Comparison of ENCODE assay signal across 21 mouse cellular contexts in the genomic region with DNA sequence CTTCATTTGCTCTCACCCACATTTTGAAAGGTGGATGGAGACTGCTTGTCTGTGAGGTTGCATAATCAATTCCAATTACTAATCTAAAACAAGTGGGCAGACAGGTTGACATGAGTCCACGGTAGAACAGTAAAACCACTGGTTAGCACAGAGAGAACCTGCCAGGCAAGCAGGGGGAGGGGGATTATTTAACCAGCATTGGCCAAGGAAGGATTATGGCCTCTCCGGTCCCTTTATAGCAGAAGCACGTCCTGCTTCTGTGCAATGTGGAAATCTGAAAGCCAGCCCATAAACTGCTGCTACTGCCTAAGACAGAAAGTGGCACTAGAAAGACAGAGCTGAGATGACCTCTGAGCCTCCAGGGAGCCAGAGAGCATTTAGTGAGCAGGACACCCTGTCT.
DNase-seq lines count a peak whose midpoint lies in the region; ATAC-seq lines count a peak whose summit lies in the region.
"Had no signal": no experiment of that assay in that cellular context is flagged by ENCODE, and none has a peak within 500 bp of the region (broad histone marks: within the 10 kb centered on the region; RNA-seq: fewer than 3 reads in every experiment).

No protein-coding gene starts in this region.

- 77% methylated on average over 3 of the region's 3 CpGs for WGBS in kidney, embryonic 16.5 days
- WGBS in midbrain, embryonic 13.5 days: 80% methylated on average over 3 of the region's 3 CpGs

- H3K27ac ChIP-seq in kidney, embryonic 16.5 days (ENCODE audit: low read length): 0 out of 2 replicates have a peak overlapping the region, but pooled peaks have one; percentile 6
- no peak overlapping the region for H3K27ac ChIP-seq in midbrain, embryonic 13.5 days
- H3K27ac ChIP-seq: embryonic facial prominence, embryonic 13.5 days; embryonic facial prominence, embryonic 15.5 days; forebrain, embryonic 13.5 days; forebrain, embryonic 15.5 days had no signal

- H3K9me3 ChIP-seq in kidney, embryonic 16.5 days (ENCODE audit: low read length): no peaks in the 10 kb centered on the region
- H3K9me3 ChIP-seq in midbrain, embryonic 13.5 days: no peaks in the 10 kb centered on the region
- H3K9me3 ChIP-seq: embryonic facial prominence, embryonic 13.5 days; embryonic facial prominence, embryonic 15.5 days; forebrain, embryonic 13.5 days; forebrain, embryonic 15.5 days had no signal

- no peaks in the 10 kb centered on the region for H3K27me3 ChIP-seq in kidney, embryonic 16.5 days (ENCODE audit: insufficient read depth, low read length)
- 0 out of 2 replicates have a peak, but pooled peaks cover 6% of the 10 kb centered on the region for H3K27me3 ChIP-seq in midbrain, embryonic 13.5 days
- H3K27me3 ChIP-seq: embryonic facial prominence, embryonic 13.5 days; embryonic facial prominence, embryonic 15.5 days; forebrain, embryonic 13.5 days; forebrain, embryonic 15.5 days had no signal

- no peak overlapping the region for H3K9ac ChIP-seq in kidney, embryonic 16.5 days (replicated peaks; ENCODE audit: low read length)
- H3K9ac ChIP-seq in midbrain, embryonic 13.5 days (replicated peaks): no peak overlapping the region
- H3K9ac ChIP-seq: embryonic facial prominence, embryonic 13.5 days; embryonic facial prominence, embryonic 15.5 days; forebrain, embryonic 13.5 days; forebrain, embryonic 15.5 days; forebrain, postnatal 0 days had no signal

- DNase-seq in kidney, postnatal 10 days: no peak
- DNase-seq in fat pad, adult 2 months (ENCODE audit: extremely low read depth, low read depth, low spot score): peak; percentile 92
- peak; percentile 82 for DNase-seq in gonadal fat pad, adult 2 months (ENCODE audit: low read depth)
- DNase-seq: adrenal gland, adult 2 months; adrenal gland, postnatal 10 days; adrenal gland, postnatal 25 days; cerebellum, adult 11 months; cerebellum, adult 18-20 months; cerebellum, adult 8-10 months; cerebellum, adult 9-11 months; cerebellum, postnatal 14 days; cerebellum, postnatal 36 days; embryo, embryonic 11 days; forebrain, postnatal 0 days had no signal

- no peak overlapping the region for H3K4me2 ChIP-seq in kidney, embryonic 16.5 days (replicated peaks; ENCODE audit: low read depth, low read length)
- no peak overlapping the region for H3K4me2 ChIP-seq in midbrain, embryonic 13.5 days (replicated peaks)
- H3K4me2 ChIP-seq: embryonic facial prominence, embryonic 13.5 days; embryonic facial prominence, embryonic 15.5 days; forebrain, embryonic 13.5 days; forebrain, embryonic 15.5 days had no signal

- no peaks in the 10 kb centered on the region for H3K36me3 ChIP-seq in kidney, embryonic 16.5 days (ENCODE audit: insufficient read depth, low read length)
- no peaks in the 10 kb centered on the region for H3K36me3 ChIP-seq in midbrain, embryonic 13.5 days
- H3K36me3 ChIP-seq: embryonic facial prominence, embryonic 13.5 days; embryonic facial prominence, embryonic 15.5 days; forebrain, embryonic 15.5 days had no signal

- 0 out of 2 replicates have a peak, but pooled peaks cover 9% of the 10 kb centered on the region for H3K4me1 ChIP-seq in kidney, embryonic 16.5 days (ENCODE audit: insufficient read depth, low read length)
- no peaks in the 10 kb centered on the region for H3K4me1 ChIP-seq in midbrain, embryonic 13.5 days (replicated peaks)
- H3K4me1 ChIP-seq: embryonic facial prominence, embryonic 15.5 days; forebrain, embryonic 13.5 days; forebrain, embryonic 15.5 days had no signal

- no peak overlapping the region for H3K4me3 ChIP-seq in kidney, embryonic 16.5 days (ENCODE audit: low read length)
- H3K4me3 ChIP-seq in midbrain, embryonic 13.5 days (replicated peaks): no peak overlapping the region
- H3K4me3 ChIP-seq: embryonic facial prominence, embryonic 13.5 days; embryonic facial prominence, embryonic 15.5 days; erythroblast, embryonic 14.5 days; forebrain, embryonic 13.5 days; forebrain, embryonic 15.5 days had no signal

- ATAC-seq in kidney, embryonic 16.5 days (ENCODE audit: low FRiP score, low TSS enrichment): no peak
- ATAC-seq in midbrain, embryonic 13.5 days: no peak
- ATAC-seq: forebrain, embryonic 13.5 days; forebrain, embryonic 15.5 days; forebrain, postnatal 0 days had no signal
